Mouse (Mus musculus) cerebellum, adult 2 months (tissue): ENCODE results near the gene Cdk5.
A peak's percentile ranks its signal among the peaks of the same experiment; 100 is the strongest.

Experiments
- CTCF ChIP-seq: fragments of 200-500 bp; IDR thresholded peaks from 2 replicates; pipeline ENCODE4 v1.5.1; 2011; ENCODE audit warnings: low read depth, mild to moderate bottlenecking, control low read depth, low read length, moderate library complexity, borderline replicate concordance; ENCODE audit not compliant: insufficient read depth
- POLR2A ChIP-seq: fragments of 200-500 bp; IDR thresholded peaks from 2 replicates; pipeline ENCODE4 v1.6.1; 2011; ENCODE audit warnings: low read length, control low read depth, borderline replicate concordance; ENCODE audit not compliant: insufficient read depth

GRCm38 (mm10) chr5:24451264-24452029 lies 28.1 kb upstream of the Cdk5 start:
- TF ChIP-seq CTCF (no peak), POLR2A (peak; percentile 46; the same call in 1 of the 2 replicates)
